Mouse (Mus musculus): ENCODE measurements around the gene Gm37419.

Gene Gm37419

DNA sequence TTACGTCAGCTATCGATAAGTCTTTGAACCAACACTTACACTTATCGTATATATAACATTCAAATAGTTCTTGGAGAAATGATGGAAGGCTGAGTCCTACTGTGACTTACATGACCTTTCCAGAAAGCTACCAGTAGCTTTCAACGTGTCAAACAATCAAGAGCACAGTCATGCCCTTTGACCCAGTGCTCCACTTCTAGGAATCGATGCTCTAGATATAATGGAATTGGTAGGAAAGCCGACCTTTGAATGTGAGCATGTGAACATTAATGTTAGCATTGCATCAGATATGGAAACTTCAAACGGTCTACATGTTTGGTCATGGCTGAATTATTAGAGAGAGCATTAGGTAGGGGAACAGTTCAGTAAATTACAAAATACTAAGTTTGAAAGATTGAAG lies 8.1 kb downstream of the Gm37419 start:
- no peak for DNase-seq (ENCODE audit: low spot score in 2 of 2)

DNA sequence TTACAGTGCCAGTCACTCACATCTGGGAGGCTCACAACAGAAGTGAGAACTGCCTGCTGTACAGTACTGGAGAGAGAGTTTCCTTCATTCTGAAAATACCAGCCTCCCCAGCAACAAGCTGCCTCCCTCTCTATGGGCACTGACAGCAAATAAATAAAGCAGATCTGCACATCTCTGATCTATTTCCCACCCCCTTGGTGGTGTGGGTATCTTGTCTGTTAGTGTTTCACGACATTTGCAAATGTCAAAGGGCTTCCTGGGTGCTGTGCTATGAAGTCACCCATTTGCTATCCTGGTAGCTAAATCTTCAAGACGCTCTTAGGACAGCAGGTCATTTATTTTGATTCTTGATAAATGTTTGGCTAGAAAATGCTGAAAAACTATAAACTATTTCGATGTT lies 8.9 kb downstream of the Gm37419 start:
- no peak for DNase-seq (ENCODE audit: low spot score in 2 of 2)

DNA sequence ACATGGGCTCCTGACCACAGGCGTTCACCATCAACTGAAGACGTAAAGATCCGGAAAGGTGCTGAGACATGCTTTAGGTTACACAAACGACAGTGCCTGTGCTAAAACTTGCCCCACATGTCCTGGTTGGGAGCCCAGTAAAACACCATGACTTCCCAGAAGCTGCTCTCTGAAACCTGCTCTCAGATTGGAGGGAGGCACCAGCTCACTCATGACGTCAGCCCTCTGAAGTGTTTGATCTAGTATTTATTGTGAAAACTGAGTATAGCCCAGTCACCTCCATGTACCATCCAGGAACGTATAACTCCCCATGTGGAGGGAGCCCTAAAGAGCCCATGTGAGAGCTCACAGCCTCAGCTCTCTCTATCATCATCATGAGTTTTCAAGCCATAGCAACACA lies 9.6 kb downstream of the Gm37419 start:
- no peak for DNase-seq (ENCODE audit: low spot score in 2 of 2)

DNA sequence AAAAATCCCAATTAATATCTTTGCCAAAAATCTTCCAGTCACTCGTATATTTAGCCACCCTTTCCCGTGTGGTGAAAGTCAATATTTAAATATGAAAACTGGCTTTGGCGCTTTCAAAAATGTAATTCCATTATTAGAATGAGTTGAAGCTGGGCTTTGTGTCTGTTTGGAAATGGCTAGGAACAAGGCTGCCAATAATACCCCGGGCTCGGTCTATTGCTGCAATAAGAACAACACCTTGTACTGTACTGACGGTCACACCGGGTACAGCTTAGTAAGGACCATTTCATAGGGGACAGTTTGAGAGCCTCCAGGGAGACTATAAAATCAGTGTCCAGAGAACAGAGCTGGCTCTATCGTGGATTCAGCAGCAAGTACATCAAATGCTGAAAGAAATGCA lies 17.6 kb downstream of the Gm37419 start:
- DNase-seq (ENCODE audit: low spot score in 2 of 2) = no peak

DNA sequence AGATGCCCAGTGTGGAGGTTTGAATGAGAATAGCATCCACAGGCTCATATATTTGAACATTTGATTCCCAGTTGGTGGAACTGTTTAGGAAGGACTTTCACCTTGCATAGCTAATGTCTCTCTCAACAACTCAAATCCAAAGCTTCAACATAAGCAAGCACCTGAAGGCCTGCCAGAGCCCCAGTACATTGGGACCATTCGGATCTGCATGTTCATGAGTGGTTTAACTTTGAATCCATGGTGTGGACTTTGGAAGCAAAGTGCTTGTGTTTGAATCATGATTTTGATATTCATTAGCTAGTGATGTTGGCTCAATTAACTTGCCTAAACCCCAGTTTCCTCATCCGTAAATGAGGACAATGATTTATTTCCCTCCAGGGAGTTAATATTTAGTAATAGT lies 21.6 kb downstream of the Gm37419 start:
- DNase-seq (ENCODE audit: low spot score in 2 of 2) = no peak

DNA sequence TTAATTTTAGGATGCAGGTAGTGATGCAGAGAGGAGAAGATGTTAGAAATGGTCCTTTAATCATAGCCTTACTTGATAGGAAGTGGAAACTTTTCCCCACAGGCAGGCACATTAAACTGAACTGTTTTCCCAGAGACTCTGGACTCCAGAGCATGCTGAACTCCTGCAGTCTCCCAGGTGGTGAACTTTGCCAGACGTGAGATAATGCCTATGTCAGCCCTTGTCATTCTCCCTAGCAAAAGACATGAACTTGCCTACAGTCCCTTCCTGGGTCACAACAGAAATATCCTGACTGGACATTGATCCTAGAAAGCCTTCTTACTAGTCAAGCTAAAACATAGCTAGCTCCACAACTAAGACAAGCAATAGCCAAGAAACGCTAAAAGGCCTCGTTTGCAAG lies 23.0 kb downstream of the Gm37419 start:
- no peak for DNase-seq (ENCODE audit: low spot score in 2 of 2)

DNA sequence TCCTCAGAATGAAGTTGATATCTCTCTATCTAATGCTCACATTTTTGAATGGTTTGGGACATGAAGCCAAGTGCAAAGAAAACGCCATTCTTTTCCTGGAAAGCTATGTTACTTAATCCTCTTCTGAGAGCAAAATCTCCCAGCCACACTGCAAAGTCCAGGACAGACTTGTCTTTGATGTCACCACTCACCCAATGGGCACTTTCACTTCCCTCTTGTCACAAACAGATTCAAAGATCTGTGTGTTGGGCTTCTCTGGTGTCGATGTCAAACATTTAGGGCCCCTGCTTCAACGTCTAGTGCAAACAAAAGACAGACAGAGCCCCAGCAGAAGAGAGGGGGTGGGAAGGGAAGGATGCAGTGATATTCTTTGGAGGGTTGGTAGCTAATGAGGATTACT lies 23.8 kb downstream of the Gm37419 start:
- DNase-seq (ENCODE audit: low spot score in 2 of 2) = no peak

DNA sequence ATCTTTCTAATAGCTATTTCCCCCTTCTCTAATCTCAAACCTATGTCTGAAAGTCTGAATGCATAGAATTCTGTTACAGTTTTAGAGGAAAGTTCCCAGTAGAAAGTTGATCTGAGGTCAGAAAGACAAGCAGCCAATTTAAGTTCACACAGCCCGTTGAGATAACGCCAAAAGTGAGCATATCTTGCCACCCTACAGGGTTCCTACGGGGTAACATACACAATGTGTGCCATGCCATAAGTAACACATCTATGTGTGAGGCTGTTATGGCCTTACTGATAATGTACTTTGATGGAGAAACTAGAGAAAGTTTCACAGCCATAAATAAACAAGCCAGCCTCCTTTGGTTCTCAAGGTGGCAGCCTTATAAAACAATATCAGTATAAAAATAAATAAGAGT lies 26.1 kb downstream of the Gm37419 start:
- no peak for DNase-seq (ENCODE audit: low spot score in 2 of 2)

DNA sequence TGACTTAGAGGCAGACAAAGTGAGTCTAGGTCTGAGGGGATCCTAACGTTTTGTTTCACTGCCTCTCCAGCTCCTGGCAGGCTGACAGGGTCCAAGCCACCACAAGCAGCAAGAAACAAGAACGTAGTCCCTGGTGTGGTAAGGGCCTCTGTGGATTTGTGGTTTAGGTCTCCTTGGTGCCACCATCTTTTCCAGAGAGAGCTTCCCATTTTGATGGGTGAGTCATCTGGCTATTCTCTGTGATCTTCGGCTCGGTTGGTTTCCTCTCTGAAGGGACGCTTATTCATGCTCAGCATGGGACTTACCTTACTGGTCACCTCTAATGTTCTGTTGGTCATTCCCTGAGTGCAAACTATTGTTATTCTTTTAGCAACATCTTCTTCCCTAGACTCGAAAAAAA lies 28.0 kb downstream of the Gm37419 start:
- no peak for DNase-seq (ENCODE audit: low spot score in 2 of 2)

DNA sequence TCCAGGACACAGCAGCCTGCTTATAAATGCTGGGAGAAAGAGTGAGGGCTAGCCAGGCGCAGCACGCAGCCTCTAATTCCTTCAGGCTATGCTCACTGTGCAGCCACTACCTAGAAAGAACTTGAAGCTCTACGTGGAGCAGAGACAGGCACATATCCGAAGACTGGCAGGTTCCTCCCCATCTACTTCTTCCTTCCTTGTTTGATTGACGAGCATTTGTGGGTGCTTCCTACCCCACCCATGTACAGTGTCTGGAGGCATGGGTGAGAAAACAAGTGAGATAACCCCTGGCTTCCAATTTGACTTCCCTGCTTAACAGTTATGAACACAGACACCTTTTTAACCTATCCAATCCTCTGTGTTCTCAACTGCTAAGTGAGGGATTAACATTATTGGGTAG lies 28.5 kb downstream of the Gm37419 start:
- no peak for DNase-seq (ENCODE audit: low spot score in 2 of 2)

DNA sequence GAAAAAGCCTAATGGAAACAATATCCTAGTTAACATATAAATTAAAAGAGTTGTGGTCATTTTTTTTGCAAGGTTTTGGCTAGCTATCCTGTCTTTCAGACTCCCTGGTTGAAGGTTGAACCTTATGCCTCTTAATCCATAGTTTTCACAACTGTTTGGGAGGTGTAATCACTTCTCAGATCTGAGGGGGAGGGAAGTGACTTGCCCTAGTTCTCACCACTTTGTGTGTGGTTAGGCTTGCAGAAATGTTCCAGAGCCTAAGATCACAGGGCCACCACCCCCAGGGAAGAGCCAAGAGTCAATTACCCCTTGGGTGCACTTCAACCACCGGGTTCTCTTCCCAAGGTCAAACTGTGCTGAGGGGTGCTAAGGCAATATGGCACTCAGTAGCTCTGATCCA lies 33.4 kb downstream of the Gm37419 start:
- DNase-seq (ENCODE audit: low spot score in 2 of 2) = no peak

DNA sequence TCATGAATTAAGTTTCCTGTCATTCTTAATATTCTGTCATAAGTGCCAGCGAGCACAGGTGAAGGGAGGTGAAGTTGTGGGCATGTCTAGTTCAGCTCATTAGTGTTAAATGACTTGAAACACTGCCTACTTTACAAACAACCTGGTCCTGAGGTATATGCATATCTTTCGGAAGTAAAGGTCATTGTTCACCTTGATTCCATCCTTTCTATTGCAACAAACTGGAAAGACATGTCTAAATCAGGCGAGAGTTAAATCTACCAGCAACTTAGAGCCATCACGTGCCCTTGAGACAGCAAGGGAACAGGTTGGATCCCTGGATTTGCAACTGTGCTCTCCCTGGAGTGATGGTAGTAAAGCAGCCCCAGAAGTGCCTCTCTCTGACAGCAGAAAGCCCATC lies 34.3 kb downstream of the Gm37419 start:
- DNase-seq (ENCODE audit: low spot score in 2 of 2) = no peak

DNA sequence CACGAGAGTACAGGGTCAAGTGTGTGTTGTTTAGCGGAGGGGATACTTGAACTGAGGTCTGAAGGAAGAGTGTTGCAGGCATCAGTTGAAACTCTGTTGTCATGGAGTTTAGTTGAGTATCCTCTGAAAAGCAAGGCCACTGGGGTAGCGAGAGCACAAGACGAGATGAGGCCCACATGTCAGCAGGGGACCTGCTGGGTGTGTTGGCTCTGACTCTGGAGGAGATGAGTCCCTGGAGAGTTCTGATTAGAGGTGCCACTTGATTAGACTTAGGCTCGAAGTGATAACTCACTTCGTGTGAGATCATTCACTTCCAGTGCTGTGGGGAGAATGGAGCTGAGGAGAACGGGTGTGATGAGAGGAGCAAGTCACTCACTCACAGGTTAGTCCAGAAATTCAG lies 37.2 kb downstream of the Gm37419 start:
- DNase-seq (ENCODE audit: low spot score in 2 of 2) = no peak

DNA sequence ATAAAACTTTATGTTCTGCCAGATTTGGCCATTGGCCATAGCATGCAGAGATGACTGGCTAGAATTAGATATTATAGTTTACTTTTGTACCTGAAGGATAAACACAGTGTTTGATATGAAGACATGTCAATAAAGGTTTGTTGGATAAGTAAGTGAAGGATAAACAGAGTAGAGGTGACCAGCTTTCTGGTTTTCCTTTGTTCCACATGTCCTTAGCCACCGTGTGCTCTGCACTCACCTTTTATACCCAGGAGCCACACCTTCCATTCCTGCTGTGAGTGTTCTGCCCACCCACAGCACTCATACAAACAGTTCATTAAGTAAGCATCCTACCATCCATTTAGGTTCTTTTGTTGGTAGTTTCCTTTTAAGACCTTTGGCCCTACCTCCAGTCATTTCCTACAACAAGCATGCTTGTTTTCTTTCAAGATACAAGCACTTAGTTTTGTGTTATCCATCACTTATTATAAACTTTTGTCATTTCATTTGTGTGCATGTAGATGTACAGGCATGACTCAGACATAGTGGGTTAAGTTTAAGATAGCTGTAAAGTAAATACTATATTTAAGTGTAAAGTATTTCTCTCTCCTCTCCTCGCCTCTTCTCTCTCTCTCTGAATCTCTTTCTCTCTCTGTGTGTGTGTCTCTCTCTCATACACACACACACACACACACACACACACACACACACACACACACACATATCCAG lies 41.8 kb downstream of the Gm37419 start:
- DNase-seq (ENCODE audit: low spot score in 2 of 2) = no peak

DNA sequence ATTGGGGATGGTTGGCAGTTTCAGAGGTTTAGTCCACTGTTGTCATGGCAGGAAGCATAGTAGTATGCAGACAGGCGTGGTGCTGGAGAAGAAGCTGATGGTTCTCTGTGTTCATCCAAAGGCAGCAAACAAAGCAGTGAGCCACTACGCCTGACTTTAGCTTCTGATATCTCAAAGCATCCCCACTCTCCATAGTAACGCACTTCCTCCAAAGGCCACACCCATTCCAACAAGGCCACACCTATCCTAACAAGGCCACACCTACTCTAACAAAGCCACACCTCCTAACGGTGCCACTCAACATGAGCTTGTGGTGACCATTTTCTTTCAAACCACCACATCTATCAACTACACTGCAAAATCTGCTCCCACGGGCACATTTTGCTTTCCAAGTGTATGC lies 45.0 kb downstream of the Gm37419 start:
- no peak for DNase-seq (ENCODE audit: low spot score in 2 of 2)

DNA sequence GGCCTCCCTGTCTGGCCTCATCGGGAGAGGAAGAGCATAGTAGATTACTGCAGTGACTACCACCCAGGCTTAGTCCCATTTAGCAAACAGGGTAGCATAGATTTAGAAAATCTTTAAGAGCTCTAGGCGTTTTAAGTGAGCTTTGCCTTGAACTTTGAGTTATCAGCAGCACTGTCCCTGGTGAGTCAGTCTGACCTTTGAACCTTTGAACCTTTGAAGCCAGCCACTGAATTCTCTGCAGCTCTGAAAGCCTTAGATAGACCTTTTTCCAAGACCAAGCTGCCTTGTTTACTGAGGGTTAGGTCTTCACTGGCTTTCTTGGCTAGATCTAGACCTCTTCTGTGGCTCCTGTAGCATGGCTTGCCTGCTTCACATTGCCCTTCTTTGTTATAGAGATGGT lies 46.2 kb downstream of the Gm37419 start:
- DNase-seq (ENCODE audit: low spot score in 2 of 2) = no peak

DNA sequence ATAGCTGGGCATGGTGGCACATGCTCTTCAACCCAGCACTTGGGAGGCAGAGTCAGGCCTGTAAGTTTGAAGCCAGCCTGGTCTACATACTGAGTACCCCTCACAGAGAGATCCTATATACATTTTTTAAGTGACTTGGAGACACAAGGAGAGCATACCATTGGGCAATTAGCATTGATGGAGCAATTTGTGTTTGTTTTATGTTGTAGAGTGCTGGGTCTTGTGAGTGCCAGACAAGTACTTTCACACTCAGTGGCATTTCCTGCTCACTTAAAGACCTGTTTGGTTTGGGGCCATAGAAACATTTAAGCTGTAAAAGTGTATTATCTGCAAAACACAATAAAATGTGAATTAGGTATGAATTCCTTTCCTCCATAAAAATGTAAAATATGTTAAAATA lies 47.5 kb downstream of the Gm37419 start:
- no peak for DNase-seq (ENCODE audit: low spot score in 2 of 2)

DNA sequence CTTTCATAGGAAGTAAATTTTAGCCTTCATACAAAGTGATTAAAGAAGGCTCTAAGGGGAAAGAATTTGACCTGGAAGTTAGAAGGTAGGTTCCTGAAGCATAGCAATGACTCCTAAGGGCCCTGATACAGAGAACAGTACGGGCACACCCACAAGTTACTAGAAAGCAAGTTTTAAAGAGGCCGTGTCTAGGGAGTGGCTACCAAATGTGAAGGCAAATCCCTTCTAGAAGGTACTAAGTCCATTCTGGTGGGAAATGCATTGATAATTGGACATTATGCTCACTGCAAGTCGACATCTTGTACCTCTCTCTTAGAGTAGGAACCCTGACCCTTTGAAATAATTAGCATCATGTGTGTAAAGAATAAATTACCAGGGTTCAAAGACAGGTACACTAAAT lies 48.1 kb downstream of the Gm37419 start:
- no peak for DNase-seq (ENCODE audit: low spot score in 2 of 2)

Data from right cerebral cortex, postnatal 36 days (tissue).